Mouse (Mus musculus): ENCODE data around the gene Gm5475.

Gm5475 gene

GRCm38 (mm10) chr15:100449495-100449894, 27.5 kb downstream of the Gm5475 start:
- DNase-seq (ENCODE audit: low spot score) = no peak

GRCm38 (mm10) chr15:100451245-100451644, 29.3 kb downstream of the Gm5475 start:
- DNase-seq (ENCODE audit: low spot score) = no peak

- DNase-seq (ENCODE audit: low spot score) = no peak
Measured at GRCm38 (mm10) chr15:100452486-100452885, 30.5 kb downstream of the Gm5475 start.

DNA sequence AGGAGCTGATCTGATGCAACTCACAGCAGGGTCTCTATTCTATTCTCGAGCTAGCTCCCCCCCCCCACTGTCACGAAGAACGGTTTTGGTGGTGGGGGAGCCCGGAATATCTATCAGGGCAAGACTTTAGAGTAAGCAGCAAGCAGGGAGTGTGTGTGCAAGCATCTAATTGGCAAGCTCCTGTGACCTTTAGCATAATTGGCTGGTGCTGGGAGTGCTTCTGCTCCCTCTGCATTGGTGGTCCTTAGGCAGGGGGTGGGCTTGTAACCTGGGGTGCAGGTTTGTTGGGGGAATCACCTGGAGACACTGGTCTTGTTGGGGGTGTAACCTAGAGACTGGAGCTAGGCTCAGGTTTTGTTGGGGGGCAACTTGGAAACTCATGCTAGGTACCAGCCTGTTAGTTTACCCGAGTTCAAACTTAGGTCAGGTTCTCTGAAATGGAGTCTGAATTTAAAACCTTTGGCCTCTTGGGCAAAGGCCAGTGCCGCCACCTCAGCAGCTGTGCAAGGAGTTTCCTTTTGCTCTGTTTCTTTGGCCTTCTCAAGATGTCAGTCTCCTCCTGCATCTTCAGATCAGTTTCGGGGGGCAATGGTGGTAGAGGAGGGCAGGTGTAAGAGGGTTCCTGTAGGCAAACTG, 34.5 kb downstream of the Gm5475 start:
- no peak for DNase-seq (ENCODE audit: low spot score)

- peak; percentile 95 for DNase-seq (ENCODE audit: low spot score)
Measured at GRCm38 (mm10) chr15:100457340-100457739, 35.4 kb downstream of the Gm5475 start.

DNA sequence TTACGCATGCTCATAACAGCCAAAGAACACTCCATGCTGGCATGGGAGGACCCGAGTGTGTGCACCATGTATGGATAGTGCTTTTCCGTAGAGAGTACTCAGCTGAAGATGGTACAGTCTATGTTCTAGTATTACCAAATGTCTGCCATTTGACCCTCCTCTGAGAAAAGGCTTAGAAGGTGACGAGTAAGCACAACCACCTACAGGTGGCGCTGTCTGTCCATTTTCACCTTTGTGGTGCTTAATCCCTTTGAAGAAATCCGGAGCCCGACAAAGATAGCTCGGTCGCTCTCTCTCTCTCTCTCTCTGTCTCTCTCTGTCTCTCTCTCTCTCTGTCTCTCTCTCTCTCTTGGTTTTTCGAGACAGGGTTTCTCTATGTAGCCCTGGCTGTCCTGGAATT, 36.1 kb downstream of the Gm5475 start:
- peak; percentile 81 for DNase-seq (ENCODE audit: low spot score)

DNA sequence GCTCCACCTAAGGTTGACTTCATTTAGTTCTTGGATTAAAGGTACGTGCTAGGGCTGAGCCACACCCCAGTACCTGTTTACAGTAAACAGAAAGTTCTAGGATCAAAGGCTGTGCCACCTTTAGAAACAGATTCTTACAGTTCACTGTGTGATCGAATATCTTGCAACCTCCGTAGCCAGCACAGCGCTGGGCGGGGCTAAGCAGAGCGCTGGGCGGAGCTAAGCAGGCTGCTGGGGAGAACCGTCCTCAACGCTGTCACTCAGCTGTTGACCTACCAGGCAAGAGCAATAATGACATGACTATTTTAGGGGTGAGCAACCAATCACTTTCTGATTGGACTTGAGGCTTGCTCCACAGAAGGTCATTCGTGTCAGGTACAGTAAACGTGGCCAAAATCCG, 39.0 kb downstream of the Gm5475 start:
- DNase-seq (ENCODE audit: low spot score) = peak; percentile 52

DNA sequence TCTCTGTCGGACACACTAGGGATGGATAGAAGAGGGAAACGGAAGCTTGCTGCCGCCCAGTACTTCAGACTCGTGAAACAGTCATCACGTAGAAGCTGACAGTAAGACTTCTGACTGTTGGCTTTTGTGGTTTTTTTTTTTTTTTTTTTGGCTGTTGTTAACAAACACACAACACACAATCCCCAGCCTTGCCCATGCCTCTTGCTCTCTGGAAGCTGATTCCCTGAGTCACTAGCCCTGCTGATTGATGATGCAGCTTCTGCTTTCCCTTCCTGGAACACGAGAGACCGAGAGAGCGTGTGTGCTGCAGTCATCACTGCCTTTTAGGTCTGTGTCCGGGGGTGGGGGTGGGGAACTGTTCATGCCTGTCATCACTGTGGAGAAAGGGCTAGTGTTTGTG, 39.7 kb downstream of the Gm5475 start:
- no peak for DNase-seq (ENCODE audit: low spot score)

DNA sequence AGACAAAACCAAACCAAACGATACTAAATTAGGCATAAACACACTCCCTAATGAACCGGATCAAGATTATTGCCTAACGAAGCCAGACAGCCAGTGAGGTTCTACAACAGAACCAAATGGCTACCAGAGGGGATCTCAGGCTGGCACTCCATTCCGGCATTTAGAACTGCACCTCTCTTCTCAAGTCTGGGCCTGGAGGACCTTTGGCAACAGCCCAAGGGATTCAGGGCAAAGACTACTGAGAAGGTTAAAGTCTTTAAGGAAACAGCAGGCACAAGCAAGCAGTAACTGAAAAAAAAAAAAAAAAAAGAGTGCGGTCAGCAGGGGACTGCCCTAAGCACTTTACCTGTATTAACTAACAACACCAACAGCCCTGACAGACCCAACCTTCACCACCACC, 40.1 kb downstream of the Gm5475 start:
- peak; percentile 55 for DNase-seq (ENCODE audit: low spot score)

- peak; percentile 68 for DNase-seq (ENCODE audit: low spot score)
Measured at GRCm38 (mm10) chr15:100463712-100464111, 41.8 kb downstream of the Gm5475 start.

- no peak for DNase-seq (ENCODE audit: low spot score)
Measured at GRCm38 (mm10) chr15:100465432-100465831, 43.5 kb downstream of the Gm5475 start.

DNA sequence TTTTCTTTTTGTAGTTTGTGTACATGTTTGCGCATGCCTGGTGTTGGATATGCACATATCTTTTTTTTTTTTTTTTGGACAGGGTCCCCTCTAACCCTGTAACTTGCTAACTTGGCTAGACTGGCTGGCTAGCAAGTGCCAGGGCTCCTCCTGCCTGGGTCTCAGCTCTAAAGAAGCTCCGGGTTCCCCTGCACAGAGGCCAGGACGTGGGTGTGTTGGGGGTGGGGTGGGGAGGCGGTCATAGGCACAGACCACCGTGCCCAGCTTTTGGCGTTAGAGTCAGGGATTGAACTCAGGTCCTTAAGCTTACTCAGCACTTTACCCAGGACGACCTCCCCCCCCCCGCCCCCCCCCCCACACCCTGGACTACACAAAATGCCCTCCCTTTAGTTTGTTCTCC, 45.8 kb downstream of the Gm5475 start:
- no peak for DNase-seq (ENCODE audit: low spot score)

- peak; percentile 88 for DNase-seq (ENCODE audit: low spot score)
Measured at GRCm38 (mm10) chr15:100468295-100469188, 46.6 kb downstream of the Gm5475 start, which contains the start of gene Letmd1. Letmd1 (plus strand) TSS chr15:100469023.

- DNase-seq (ENCODE audit: low spot score) = no peak
Measured at GRCm38 (mm10) chr15:100469189-100469545, 47.2 kb downstream of the Gm5475 start.

DNA sequence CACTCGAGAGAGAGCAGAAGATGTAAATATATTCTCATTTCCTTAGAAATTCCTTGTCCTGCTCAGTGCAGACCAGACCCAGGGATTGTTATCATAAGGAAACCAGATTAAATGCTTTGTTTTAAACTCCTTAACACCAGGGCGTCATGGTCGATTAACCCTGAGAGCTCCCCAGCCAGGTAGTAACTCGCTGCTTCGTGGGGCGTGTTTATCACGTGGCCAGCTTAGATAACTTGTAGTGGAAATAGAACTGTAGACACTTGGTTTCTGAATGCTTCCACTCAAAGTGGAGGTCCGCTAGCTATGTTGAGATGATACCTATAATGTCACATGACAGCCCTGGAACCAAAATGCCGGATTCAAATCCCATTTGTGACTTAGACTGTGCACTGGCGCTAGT, 48.1 kb downstream of the Gm5475 start:
- DNase-seq (ENCODE audit: low spot score) = no peak

- DNase-seq (ENCODE audit: low spot score) = no peak
Measured at GRCm38 (mm10) chr15:100473926-100474503, 52.1 kb downstream of the Gm5475 start.
